Mouse (Mus musculus) ES-E14 (cell line): ENCODE data around the gene Tead1.

Source experiments
- MAFK ChIP-seq: IDR thresholded peaks from 2 replicates; pipeline ENCODE4 v1.6.1; 2014; ENCODE audit warnings: mild to moderate bottlenecking, low read depth, low read length, inconsistent platforms; ENCODE audit not compliant: insufficient read depth
- ZC3H11A ChIP-seq: IDR thresholded peaks from 2 replicates; pipeline ENCODE4 v1.6.1; 2012; ENCODE audit warnings: low read depth, mild to moderate bottlenecking, inconsistent platforms, low read length, borderline replicate concordance
- ZNF384 ChIP-seq: IDR thresholded peaks from 2 replicates; pipeline ENCODE4 v1.6.1; 2012; ENCODE audit warnings: low read depth, low read length, inconsistent platforms

DNA sequence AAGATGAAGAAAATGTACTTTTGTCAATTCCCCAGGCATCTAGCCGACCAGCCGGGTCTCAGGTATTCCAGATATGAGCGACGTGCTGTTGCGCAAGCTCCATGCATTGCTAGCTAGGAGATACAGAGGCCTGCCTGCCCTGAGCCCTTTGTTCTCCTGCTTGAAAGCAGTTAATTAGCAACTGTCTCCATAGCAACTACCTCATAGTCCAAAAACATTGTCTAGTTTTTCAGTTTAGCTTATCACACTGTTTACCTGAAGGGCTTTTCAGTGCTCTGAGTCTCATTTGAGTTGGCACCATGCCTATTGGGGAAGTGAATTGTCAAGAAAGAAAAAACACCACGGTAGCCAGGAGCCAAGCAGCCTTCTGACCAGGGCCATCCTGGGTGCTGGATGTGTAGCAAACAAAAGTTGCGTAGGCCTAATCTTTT lies 109.2 kb downstream of the Tead1 start:
- TF ChIP-seq ZC3H11A, result no peak
- TF ChIP-seq ZNF384, result no peak
- TF ChIP-seq MAFK, result no peak
